Mouse (Mus musculus) gastrocnemius, postnatal 4 days (tissue): ENCODE results near the gene Map1lc3b. TPM values are rescaled to one million over a fixed set of nuclear protein-coding genes. Genes with fewer than 3 reads are reported as not detected.

Experiments used
- DNase-seq, 2 experiments: peaks; one replicate each; pipeline ENCODE4 v3.0.0; 2021 to 2022; ENCODE audit warnings: low spot score in 2 of 2, mixed read lengths in 2 of 2
- total RNA-seq, 2 experiments: library from RNA; stranded (reverse); gene quantifications; 2 replicates each; pipeline ENCODE4 v1.2.3; 2021

The Map1lc3b gene
- total RNA-seq, 2 experiments from 2014 or later = 104 to 105 TPM

DNA sequence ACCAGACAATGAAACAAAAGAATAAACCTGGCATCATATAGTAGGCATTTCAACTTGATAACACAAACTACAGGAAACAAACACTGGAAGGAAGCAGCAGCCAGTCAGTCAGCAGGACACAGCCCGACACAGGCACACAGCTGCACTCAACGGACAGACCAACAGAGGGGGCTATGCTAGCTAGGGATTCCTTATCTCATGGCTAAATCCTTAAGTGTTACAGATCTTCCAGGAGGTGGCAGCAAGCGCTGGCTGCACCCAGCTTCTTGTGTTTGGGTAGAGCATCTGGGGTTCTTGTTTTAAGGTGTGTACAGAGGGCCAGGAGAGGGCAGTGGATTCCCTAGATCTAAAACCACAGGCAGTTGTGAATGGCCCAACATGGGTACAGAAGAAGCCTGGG lies 12.7 kb downstream of the Map1lc3b start:
- DNase-seq = peak in 1 of 2 experiments; percentile 65

DNA sequence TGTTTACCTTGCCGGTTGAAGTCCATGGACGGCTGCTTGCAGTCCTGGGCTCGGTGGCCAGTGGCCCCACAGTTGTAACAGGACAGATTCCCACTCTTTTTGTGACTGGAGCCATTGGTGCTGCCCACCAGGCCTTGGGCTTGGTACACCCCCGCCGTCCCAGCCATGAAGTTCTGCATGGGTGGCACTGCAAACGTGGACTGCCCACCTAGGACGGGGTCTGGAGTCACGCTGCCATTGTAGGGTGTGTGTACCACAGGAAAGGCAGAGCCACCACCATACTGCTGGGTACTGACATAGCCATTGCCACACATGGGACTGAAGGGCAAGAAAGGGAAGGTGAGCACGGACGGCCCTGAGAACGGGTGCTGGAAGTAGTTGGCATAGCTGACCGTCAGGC lies 13.6 kb downstream of the Map1lc3b start:
- no peak for DNase-seq

DNA sequence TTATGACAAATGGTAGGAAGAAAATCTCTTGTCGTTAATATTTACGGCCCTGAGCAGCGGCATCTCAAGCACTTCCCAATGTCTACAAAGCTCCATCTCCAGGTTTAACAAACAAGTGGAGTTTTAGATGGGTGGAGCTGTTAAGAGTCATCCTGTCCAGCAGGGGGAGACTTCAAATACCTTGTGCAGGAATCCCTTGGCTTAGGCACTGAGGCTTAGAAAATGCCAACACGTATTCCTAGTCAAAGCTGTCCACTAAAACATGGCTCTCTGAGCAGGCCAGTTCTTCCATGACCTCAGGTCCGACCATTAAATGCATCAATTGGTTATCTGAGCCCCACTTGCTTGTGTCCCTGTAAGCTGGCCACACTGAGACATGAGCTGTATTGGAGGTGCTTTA lies 17.5 kb downstream of the Map1lc3b start:
- no peak for DNase-seq

DNA sequence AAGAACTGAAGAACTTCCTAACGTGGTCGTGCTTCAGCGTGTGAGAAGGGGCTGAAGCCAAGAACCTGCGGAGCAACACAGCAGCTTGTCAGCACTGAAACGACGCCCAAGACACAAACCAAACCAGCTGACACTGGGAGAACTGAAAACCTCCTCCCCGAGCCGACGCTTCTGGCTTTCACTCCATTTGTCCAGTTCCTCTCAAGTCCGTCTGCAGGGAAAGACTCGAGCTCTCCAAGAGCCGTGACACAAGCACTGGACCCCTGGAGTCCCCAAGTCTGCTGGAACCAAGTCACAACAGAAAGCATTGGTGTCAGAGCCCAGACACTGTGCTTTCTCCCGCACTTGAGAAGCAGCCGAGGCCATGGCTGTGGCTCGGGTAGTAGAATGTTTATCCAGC lies 19.1 kb downstream of the Map1lc3b start:
- DNase-seq = no peak

DNA sequence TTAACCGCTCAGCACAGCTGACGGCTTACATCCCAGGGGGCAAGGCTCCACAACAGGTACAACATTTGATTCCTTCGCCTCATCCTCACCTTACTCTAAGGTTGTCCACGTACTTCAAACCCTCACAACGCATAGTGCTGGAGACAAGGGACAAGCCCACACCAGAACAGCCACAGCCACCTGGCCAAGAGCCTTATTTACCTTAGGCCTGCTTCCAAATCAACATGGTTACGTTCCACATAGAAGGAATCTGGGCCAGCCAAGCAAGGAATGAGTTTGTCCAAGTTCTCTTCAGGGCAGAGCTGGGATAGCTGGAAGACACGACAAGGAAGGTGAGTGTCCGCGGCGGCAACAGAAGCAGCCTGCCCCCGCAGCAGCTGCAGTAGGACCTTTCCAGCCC lies 19.8 kb downstream of the Map1lc3b start:
- no peak for DNase-seq

DNA sequence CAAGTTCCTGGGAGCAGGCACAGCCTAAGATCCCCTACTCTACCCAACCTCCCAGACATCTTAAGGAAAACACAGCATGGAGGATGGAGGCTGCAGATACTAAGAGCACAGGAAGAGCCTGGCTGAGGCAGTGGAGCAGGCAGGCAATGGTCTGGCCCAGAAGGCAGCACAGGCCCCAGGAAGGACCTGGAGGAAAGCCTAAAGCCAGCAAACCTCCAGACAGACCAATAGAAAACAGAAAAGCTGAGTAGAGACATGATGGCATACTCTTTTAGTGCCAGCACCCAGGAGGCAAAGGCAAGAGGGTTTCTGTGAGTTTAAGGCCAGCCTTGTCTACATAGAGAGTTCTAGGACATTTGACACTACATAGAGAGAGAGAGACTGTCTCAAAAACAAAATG lies 23.3 kb downstream of the Map1lc3b start:
- DNase-seq = no peak

DNA sequence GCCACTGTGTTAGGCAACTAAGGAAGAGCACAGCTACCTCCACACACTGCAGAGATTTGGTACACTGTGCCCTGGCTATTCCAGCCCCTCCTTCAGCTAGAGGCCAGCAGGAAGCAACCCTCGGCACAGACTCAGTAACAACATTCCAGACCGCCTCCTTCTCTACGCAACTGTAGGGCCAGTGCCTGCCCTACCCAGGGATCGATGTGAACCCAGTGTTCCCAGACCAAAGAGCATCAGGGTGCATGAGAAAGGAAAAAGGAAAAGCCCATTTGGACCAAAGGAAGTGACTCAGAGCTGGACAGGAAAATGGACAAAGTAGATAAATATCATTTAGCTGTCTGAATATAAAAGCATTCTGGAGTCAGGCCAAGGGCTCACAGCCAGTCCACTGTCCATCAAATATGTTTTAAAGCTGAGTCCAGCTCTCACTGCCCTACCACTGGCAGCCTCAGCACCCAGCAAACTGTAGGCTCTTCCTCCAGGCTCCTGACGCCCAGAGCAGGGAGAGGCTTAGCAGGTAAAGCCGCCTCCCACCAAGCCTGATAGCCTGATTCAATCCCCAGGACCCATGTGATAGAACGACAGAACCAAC lies 29.3 kb downstream of the Map1lc3b start:
- no peak for DNase-seq

DNA sequence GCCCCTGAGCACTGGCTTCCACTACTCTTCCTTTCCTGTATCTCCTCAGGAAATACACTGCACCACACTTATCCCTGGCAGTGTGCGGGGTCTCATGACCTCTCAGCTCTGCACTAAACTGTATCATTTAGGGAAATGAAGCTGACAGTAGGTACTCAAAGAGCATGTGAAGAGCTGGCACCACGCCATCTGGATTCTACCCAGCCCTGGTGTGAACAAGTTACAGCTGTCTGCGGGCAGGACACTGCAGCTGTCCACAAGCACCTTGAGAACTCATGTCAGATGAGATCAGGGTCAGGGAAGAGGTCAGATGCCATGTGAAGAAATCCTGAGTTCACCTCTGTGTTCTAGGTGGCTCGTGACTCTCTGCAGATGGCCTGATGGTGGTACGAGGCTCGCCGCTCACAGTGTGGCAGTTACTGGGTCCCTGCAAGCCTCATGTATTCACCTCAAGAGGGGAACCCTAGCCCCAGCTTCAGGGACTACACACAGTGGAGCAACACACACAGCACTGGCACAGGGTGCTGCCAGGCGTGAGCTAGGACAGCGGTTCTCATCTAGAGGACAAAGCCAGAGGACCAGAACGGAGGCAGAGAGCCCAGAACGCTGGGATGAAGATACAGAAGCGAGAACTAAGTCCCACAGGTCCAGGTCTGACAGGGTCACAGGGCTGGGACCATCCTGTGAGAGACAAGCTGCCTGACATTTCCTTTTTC lies 30.8 kb downstream of the Map1lc3b start:
- DNase-seq = peak in 1 of 2 experiments; percentile 39

DNA sequence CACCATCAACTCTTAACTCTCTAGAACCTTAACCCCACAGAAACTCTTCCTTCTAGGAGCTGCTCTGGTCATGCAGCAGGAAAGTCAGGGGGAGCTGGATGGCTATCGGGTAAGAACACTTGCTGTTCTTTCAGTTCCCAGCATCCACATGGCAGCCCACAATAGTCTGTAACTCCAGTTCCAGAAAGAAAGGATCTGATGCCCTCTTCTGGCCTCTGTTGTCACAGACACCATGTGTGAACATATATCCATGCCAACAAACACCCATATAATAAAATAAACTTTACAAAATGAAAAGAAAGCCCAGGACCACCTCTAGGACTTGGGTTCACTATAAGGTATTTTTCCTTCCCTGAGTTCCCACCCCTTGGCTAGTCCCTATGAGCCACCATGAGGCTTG lies 31.7 kb downstream of the Map1lc3b start:
- no peak for DNase-seq

DNA sequence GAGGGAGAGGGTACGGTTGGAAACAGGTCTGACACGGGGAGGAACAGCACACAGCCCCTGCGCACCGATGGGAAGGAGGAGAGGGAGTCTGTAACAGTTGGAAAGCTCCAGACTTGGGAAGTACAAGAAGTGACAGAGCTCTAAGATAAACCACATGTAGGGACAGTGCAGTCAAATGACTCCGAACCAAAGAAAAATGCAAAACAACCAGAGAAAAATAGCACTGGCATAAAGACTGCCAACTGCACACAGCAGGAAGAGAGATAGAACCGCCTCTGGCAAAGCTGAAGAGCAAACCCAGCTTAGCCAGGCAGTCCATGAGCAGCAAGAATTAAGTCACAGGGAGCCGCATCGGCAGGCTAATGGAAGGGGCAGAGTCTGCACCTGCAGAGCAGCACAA lies 32.9 kb downstream of the Map1lc3b start:
- no peak for DNase-seq

DNA sequence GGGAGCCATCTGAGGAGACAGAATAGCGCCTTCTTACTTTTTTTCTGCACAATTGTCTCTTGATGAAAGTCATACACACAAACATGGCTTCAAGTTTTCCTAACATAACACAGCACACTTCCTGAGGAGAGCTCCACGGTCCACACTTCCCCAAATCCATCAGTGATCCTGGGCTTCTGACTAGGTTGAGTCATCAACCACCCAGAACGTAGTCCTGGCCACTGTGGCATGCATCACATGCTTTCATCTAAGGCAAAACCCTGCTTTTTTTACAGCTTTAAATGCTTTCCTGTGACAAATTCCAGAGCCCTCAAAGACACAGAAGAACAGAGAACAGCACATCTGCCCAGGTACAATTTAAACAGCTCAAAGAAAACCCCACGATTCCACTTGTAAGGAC lies 38.5 kb downstream of the Map1lc3b start:
- DNase-seq = no peak

DNA sequence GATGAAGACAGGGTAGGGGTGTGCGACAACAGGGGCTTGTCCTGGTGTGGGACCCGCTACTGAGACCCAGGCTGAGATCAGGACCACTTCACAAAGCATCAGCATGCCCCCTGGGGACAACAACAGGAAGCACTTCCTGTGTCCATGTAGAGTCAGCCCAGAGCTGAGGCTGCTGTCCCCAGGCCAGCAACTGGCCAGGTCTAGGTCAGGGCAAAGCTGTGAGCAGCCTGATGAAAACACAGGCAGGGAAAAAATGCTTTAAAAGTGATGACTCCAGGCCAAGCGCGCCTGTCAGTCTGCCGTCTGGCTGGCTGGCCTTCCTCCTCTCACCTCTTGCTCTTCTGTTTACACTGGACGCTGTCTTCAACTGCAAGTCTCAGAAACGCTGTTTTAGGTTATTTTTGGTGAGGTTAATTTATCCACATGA lies 41.5 kb downstream of the Map1lc3b start:
- DNase-seq = no peak

DNA sequence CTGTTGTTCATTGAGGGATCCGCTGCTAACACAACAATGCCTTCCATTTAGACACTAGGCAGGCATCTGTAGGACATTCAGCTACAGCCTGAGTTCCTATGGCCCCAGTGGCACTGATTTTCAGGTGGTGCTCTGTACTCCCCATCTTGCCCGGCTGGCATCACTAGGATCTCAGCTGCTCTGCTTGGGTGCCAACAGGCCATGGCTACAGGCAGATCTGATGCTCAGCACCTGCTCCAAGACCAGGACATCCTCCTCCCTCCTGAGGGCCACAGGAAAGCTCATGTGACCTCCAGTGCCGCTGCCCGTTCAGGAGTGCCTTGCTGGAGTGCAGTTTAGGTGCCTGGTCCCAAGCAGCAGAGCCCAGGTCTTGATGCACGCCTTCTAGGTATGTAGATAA lies 42.2 kb downstream of the Map1lc3b start:
- DNase-seq = no peak

DNA sequence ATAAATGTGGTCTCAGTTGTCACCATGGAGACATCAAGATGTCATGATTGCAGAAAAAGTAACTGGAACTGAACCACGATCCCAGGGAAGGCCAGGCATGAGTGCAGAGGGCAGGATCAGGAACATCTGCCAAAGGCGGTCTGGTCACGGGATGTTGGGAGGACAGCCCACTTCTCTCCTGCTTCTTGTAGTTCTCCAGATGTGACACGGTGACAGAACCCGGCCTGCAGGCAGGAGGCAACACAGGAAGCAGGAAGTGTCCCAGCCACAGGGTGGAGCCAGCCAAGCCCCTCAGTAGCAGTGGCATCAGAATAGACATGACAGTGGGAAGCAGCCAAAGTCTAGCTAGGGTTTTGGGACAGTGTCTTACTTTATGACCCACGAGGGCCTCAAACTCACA lies 45.4 kb downstream of the Map1lc3b start:
- DNase-seq = no peak

DNA sequence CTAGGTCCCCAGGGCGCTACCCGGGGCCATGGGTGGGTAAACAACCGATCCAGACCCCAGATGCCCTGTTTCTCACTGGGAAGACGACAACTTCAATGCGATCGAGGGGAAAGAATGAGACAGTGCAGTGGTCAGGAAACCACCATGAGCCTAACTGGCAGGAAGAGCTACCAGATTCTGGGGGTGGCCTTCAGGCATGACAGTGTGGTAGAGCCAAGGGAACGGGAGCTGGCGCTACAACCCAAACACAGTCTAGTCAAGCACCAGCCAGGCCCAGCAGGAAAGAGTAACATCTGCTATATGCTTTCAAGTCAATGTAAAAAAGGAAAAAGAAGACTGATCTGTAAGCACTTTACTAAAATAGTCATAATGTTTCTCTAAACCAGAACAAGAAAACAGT lies 46.0 kb downstream of the Map1lc3b start:
- no peak for DNase-seq

DNA sequence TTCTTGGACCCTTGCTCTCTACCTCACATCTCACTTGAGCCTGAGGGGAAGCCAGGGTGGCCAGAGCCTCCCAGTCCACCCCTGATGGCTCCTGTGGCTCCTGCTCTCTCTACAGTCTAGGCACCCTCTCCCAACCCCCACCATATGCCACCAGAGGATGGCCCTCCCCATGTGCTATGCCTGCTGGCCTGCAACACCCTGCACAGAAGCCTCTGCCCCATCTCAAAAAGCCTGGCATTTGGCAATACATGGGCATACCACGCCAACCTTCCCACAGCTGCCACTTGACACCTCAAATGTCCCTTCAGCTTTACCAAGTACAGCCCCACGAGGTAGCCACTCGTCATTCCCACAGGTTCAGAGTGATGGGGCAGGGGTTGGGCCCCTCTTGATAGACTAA lies 52.6 kb downstream of the Map1lc3b start:
- DNase-seq = no peak

DNA sequence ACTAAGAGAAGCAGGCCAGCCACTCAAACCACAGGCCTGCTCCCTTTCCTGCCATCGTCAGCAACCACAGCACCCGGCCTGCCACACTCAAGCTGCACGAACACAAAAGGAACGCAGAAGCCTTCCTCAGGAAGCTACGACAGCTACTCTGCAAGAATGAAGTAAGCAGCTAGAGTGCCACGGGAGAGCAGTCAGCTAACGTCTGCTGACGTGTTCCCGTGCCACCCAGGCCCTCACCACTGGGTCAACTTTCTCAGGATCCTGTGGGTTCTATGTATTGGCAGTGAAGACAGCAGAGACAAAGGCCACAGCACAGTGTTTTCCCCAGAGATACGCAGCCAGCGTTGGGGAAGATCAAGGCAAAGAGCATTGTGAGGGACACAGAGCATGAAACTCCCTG lies 53.2 kb downstream of the Map1lc3b start:
- DNase-seq = no peak

DNA sequence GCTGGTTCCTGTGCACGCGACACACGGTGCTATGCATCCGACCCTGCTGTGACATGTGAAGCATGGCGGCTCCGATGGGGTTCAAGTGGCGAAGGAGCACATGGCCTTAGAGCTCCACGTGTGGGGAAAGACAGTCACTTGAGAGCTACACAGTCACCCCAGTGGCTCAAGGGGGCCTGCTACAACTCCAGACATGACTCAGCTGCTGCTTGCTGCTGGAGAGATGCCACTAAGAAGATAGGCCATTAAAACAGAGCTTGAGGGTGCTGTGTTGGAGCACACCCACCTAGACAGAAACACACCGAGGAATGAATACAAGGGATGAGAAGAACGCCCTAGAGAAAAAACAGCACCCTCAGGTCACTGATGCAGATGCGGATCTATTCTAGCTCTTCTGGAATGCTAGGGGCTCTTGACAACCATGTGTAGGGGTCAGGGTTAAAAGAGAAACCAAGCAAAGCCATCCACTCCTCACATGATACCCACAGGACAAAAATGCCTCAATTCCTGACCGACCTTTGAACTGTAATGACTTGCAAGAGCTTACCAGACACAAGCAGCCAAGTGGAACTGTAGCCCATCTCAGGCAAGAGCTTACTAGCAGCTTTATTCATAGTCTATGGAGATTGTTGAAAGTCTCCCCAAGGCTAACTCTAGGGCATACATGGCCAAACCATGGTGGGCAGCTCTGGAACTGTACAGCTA lies 57.5 kb downstream of the Map1lc3b start:
- no peak for DNase-seq
